Mouse (Mus musculus) intestine, embryonic 16.5 days (tissue): ENCODE measurements around the gene Mettl7a1. TPM values are rescaled to one million over a fixed set of nuclear protein-coding genes. Genes with fewer than 3 reads are reported as not detected.
"Not testable (repeated sequence)": the region's sequence is repeated elsewhere in the genome, so short reads cannot be mapped to it uniquely, and the experiment has no call there.

ENCODE experiments used
- ATAC-seq: fragments of 200-750 bp; cut with Nextera tagmentation; 2 replicates; pipeline ENCODE4 v1.8.0; 2017; ENCODE audit warnings: moderate TSS enrichment, moderate library complexity
- H3K27ac ChIP-seq: fragments of 300-500 bp; sonication (generic); 2 replicates; pipeline ENCODE4 v1.5.1; 2014; ENCODE audit warnings: mild to moderate bottlenecking, low read length
- H3K27me3 ChIP-seq: fragments of 300-500 bp; sonication (generic); replicated peaks from 2 replicates; pipeline ENCODE4 v1.6.1; 2014; ENCODE audit warnings: low read length, control low read depth, mixed read lengths; ENCODE audit not compliant: control insufficient read depth, insufficient read depth
- H3K36me3 ChIP-seq: fragments of 300-500 bp; sonication (generic); 2 replicates; pipeline ENCODE4 v1.6.1; 2014; ENCODE audit warnings: low read length, control low read depth; ENCODE audit not compliant: control insufficient read depth, insufficient read depth
- H3K4me1 ChIP-seq: fragments of 300-500 bp; sonication (generic); 2 replicates; pipeline ENCODE4 v1.6.1; 2014; ENCODE audit warnings: low read length, control low read depth, mixed read lengths; ENCODE audit not compliant: control insufficient read depth, insufficient read depth
- H3K4me2 ChIP-seq: fragments of 300-500 bp; sonication (generic); 2 replicates; pipeline ENCODE4 v1.6.1; 2014; ENCODE audit warnings: low read depth, low read length, control low read depth
- H3K4me3 ChIP-seq: fragments of 300-500 bp; sonication (generic); 2 replicates; pipeline ENCODE4 v1.5.1; 2014; ENCODE audit warnings: mild to moderate bottlenecking, low read length
- H3K9ac ChIP-seq: fragments of 300-500 bp; sonication (generic); 2 replicates; pipeline ENCODE4 v1.6.1; 2014; ENCODE audit warnings: low read depth, low read length
- H3K9me3 ChIP-seq: fragments of 300-500 bp; sonication (generic); 2 replicates; pipeline ENCODE4 v1.6.1; 2016; ENCODE audit warnings: low read length, control low read depth; ENCODE audit not compliant: control insufficient read depth
- WGBS: fragments of 180-500 bp; shearing (Covaris S2); extraction: QIAGEN DNeasy Blood & Tissue Kit; methylation state at CpG from one replicate; pipeline ENCODE4 v1.1.7; 2014; 5-methylcytosine and 5-hydroxymethylcytosine counted together
- polyA plus RNA-seq: library from polyadenylated mRNA; unstranded; fragments of >200 nt; fragmentation: Nextera tagmentation; extraction: Ambion mirVana; gene quantifications from 2 replicates; pipeline ENCODE4 v1.2.1, GENCODE M21; 2015

Gene Mettl7a1
- polyA plus RNA-seq, 1 experiment from 2014 or later, result 7.4 TPM

- WGBS, result 25% methylated on average over 9 of the region's 9 CpGs
- Histone ChIP-seq H3K9me3 (no peaks in the 10 kb centered on the region), H3K4me1 (no peaks in the 10 kb centered on the region), H3K9ac (no peak overlapping the region), H3K27me3 (no peaks in the 10 kb centered on the region), H3K27ac (no peak overlapping the region), H3K36me3 (no peaks in the 10 kb centered on the region), H3K4me3 (no peak overlapping the region), H3K4me2 (no peak overlapping the region)
- no peak for ATAC-seq
Measured at GRCm38 (mm10) chr15:100269776-100270175, 34.2 kb upstream of the Mettl7a1 start.

- H3K4me1 ChIP-seq, H3K9me3 ChIP-seq, H3K36me3 ChIP-seq, H3K27me3 ChIP-seq, H3K9ac ChIP-seq, H3K4me3 ChIP-seq, H3K4me2 ChIP-seq, ATAC-seq, H3K27ac ChIP-seq: not testable (repeated sequence)
- 44% methylated on average over 7 of the region's 7 CpGs for WGBS
Measured at GRCm38 (mm10) chr15:100270609-100271008, 33.3 kb upstream of the Mettl7a1 start.

- H3K4me3 ChIP-seq, result no peak overlapping the region
- H3K36me3 ChIP-seq, result no peaks in the 10 kb centered on the region
- H3K4me2 ChIP-seq, result no peak overlapping the region
- WGBS, result 74% methylated on average over 14 of the region's 14 CpGs
- ATAC-seq, result no peak
- H3K9me3 ChIP-seq, result no peaks in the 10 kb centered on the region
- no peaks in the 10 kb centered on the region for H3K27me3 ChIP-seq
- no peak overlapping the region for H3K27ac ChIP-seq
- no peak overlapping the region for H3K9ac ChIP-seq
- H3K4me1 ChIP-seq, result no peaks in the 10 kb centered on the region
Measured at GRCm38 (mm10) chr15:100271411-100271810, 32.5 kb upstream of the Mettl7a1 start.

GRCm38 (mm10) chr15:100273791-100274308, 30.1 kb upstream of the Mettl7a1 start:
- not testable (repeated sequence) for H3K9me3 ChIP-seq, ATAC-seq, H3K4me3 ChIP-seq, H3K27me3 ChIP-seq, H3K36me3 ChIP-seq, H3K4me2 ChIP-seq, H3K4me1 ChIP-seq, H3K9ac ChIP-seq, H3K27ac ChIP-seq
- WGBS, result 89% methylated on average over 4 of the region's 4 CpGs

GRCm38 (mm10) chr15:100274790-100275559, 29.0 kb upstream of the Mettl7a1 start:
- H3K36me3 ChIP-seq, result no peaks in the 10 kb centered on the region
- H3K4me1 ChIP-seq, result no peaks in the 10 kb centered on the region
- H3K9me3 ChIP-seq, result no peaks in the 10 kb centered on the region
- WGBS, result 87% methylated on average over 7 of the region's 7 CpGs
- no peak overlapping the region for H3K4me3 ChIP-seq
- ATAC-seq, result no peak
- no peak overlapping the region for H3K27ac ChIP-seq
- H3K9ac ChIP-seq, result no peak overlapping the region
- no peaks in the 10 kb centered on the region for H3K27me3 ChIP-seq
- H3K4me2 ChIP-seq, result no peak overlapping the region

GRCm38 (mm10) chr15:100276403-100276802, 27.5 kb upstream of the Mettl7a1 start:
- no peak overlapping the region for H3K4me3 ChIP-seq
- H3K36me3 ChIP-seq, result no peaks in the 10 kb centered on the region
- no peak overlapping the region for H3K9ac ChIP-seq
- no peak overlapping the region for H3K4me2 ChIP-seq
- no peaks in the 10 kb centered on the region for H3K4me1 ChIP-seq
- WGBS, result 96% methylated on average over 4 of the region's 4 CpGs
- no peak overlapping the region for H3K27ac ChIP-seq
- no peaks in the 10 kb centered on the region for H3K27me3 ChIP-seq
- no peak for ATAC-seq
- H3K9me3 ChIP-seq, result no peaks in the 10 kb centered on the region

GRCm38 (mm10) chr15:100277586-100277985, 26.4 kb upstream of the Mettl7a1 start:
- no peaks in the 10 kb centered on the region for H3K27me3 ChIP-seq
- 89% methylated on average over 3 of the region's 3 CpGs for WGBS
- H3K4me1 ChIP-seq, result no peaks in the 10 kb centered on the region
- H3K4me3 ChIP-seq, result no peak overlapping the region
- H3K27ac ChIP-seq, result no peak overlapping the region
- no peak for ATAC-seq
- H3K9me3 ChIP-seq, result no peaks in the 10 kb centered on the region
- no peak overlapping the region for H3K9ac ChIP-seq
- no peak overlapping the region for H3K4me2 ChIP-seq
- H3K36me3 ChIP-seq, result no peaks in the 10 kb centered on the region

- no peak within 1 kb of the TSS for H3K27ac ChIP-seq
Measured at GRCm38 (mm10) chr15:100280626-100281025, 23.3 kb upstream of the Mettl7a1 start, which contains the start of gene Tmprss12. TSS of gene Tmprss12 (plus strand) at chr15:100280837.

GRCm38 (mm10) chr15:100288980-100289379, 15.0 kb upstream of the Mettl7a1 start:
- WGBS, result 84% methylated on average over 6 of the region's 6 CpGs
- no peak overlapping the region for H3K9ac ChIP-seq
- no peaks in the 10 kb centered on the region for H3K27me3 ChIP-seq
- H3K4me2 ChIP-seq, result no peak overlapping the region
- no peaks in the 10 kb centered on the region for H3K4me1 ChIP-seq
- H3K4me3 ChIP-seq, result no peak overlapping the region
- H3K36me3 ChIP-seq, result no peaks in the 10 kb centered on the region
- ATAC-seq, result peak; percentile 52
- H3K27ac ChIP-seq, result no peak overlapping the region
- no peaks in the 10 kb centered on the region for H3K9me3 ChIP-seq

More at GRCm38 (mm10) chr15:100280626-100281025, 23.3 kb upstream of the Mettl7a1 start, which contains the start of gene Tmprss12:
- H3K36me3 ChIP-seq, result no peaks in the 10 kb centered on the region
- no peaks in the 10 kb centered on the region for H3K4me1 ChIP-seq
- H3K4me3 ChIP-seq, result no peak within 1 kb of the TSS
- no peak within 1 kb of the TSS for H3K4me2 ChIP-seq
- no peaks in the 10 kb centered on the region for H3K27me3 ChIP-seq
- WGBS, result 96% methylated on average over 20 of the region's 20 CpGs
- H3K9ac ChIP-seq, result no peak within 1 kb of the TSS
- ATAC-seq, result no peak
- H3K9me3 ChIP-seq, result no peaks in the 10 kb centered on the region
